Mouse (Mus musculus): ENCODE measurements around the gene Arhgap33.
A peak's percentile ranks its signal among the peaks of the same experiment; 100 is the strongest.
"Not testable (repeated sequence)": the region's sequence is repeated elsewhere in the genome, so short reads cannot be mapped to it uniquely, and the experiment has no call there.

Arhgap33 gene

GRCm38 (mm10) chr7:30492765-30493164 lies 42.1 kb downstream of the Arhgap33 start:
- DNase-seq = peak; percentile 88

GRCm38 (mm10) chr7:30490957-30491307 lies 43.9 kb downstream of the Arhgap33 start:
- no peak for DNase-seq

GRCm38 (mm10) chr7:30490251-30490956 lies 44.5 kb downstream of the Arhgap33 start:
- DNase-seq = peak; percentile 68

- DNase-seq = no peak
These were observed 50.6 kb downstream of the Arhgap33 start for GRCm38 (mm10) chr7:30484250-30484649.

DNA sequence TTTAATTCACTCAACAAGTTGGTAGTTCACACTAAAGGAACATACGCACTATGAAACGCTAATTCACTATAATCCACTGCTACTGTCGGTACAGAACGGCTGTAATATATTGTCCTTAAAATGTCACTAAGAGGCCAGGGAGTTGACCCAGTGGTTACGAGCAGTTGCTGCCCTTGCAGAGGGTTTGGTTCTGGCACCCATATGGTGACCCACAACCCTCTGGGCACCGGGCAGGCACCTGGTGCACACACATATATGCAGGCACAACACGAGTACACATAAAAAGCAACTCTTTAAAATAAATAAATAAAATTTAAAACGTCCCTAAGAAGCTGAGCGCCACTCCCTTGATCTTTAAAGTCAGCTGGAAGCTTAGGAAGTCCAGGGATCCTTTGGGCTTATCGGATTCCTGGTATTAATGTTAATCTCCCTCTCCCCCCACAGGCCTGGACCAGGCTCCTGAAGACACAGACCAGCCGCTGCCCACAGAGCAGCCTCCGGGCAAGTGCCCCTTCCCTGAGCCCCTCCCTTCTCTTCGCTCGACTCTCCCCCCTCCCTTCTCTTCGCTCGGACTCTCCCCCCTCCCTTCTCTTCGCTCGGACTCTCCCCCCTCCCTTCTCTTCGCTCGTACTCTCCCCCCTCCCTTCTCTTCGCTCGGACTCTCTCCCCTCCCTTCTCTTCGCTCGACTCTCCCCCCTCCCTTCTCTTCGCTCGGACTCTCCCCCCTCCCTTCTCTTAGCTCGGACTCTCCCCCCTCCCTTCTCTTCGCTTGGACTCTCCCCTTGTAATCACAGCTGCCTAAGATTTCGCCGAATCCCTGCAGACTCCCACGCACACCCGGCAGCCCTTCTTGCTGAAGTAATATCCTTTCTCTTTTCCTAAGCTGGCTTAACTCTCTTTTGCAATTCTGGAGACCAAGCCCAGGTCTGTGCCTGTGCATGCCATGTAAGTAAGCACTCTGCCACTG lies 57.2 kb downstream of the Arhgap33 start:
- no peak for DNase-seq

DNA sequence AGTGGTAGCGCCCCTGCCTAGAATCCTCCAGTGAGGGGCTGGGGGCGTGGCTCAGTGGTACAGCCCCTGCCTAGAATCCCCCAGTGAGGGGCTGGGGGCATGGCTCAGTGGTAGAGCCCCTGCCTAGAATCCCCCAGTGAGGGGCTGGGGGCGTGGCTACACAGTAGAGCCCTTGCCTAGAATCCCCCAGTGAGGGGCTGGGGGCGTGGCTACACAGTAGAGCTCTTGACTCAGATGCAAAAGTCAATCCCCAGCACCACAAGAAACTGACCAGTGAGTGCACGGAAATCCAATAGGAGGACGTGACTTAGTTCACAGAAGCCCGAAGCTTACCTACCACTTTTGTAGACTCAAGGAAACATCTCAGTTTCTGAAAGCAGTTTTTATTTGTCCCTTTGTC lies 58.7 kb downstream of the Arhgap33 start:
- not testable (repeated sequence) for DNase-seq

DNA sequence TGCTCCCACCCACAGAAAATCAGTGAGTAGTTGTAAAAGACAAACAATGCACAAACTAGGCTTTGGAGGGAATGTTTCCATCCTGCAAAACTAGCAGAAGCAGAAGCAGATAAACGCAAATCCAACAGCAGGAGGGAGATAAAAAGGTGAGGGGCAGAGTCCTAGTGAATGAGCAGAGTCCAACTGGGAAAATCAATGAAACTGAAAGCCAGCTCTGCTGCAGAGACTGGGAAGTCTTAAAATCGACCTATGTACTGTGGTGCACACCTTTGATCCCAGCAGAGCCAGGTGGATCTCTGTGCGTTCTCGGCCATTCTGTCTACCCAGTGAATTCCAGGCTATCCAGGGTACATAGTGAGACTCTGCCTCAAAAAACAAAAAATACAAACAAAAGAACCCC lies 59.9 kb downstream of the Arhgap33 start:
- no peak for DNase-seq

DNA sequence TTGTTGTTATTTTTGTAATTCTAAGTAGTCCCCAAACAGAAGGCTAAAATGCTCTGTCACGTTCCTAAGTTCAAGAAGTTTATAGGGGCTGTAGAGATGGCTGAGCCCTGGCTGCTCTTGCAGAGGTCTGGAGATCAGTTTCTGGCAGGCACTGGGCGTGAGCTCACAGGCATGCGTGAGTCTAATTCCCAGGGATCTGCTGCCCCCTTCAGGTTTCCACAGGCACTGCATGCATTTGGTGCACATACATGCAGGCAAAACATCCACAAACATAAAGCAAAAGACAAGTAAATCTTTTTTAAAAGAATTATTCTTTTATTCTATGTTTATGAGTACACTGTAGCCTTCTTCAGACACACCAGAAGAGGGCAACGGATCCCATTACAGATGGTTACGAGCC lies 62.4 kb downstream of the Arhgap33 start:
- peak; percentile 63 to 66 for DNase-seq
